Mouse (Mus musculus): ENCODE results near the gene Slc7a9. TPM values are rescaled to one million over a fixed set of nuclear protein-coding genes. Genes with fewer than 3 reads are reported as not detected.

The Slc7a9 gene
- 0.10 TPM in 1 of 2 replicates, not detected in the other for polyA plus RNA-seq (2015; fragmentation: Nextera tagmentation; extraction: Ambion mirVana)

GRCm38 (mm10) chr7:35447996-35448846, at the start of gene Slc7a9:
Slc7a9 (plus strand) TSS chr7:35448796.

Other genes starting within 250 kb of the Slc7a9 start
- 3.0 and 3.2 TPM in 2 replicates for gene Lrp3, start 233.3 kb upstream of the Slc7a9 start, polyA plus RNA-seq (2015; fragmentation: Nextera tagmentation; extraction: Ambion mirVana)
- 8.2 and 9.0 TPM in 2 replicates for gene Gpatch1, start 130.4 kb upstream of the Slc7a9 start, polyA plus RNA-seq (2015; fragmentation: Nextera tagmentation; extraction: Ambion mirVana)
- gene Rhpn2, start 114.6 kb upstream of the Slc7a9 start, polyA plus RNA-seq (2015; fragmentation: Nextera tagmentation; extraction: Ambion mirVana) = 5.5 and 5.8 TPM in 2 replicates
- gene Faap24, start 52.0 kb upstream of the Slc7a9 start, polyA plus RNA-seq (2015; fragmentation: Nextera tagmentation; extraction: Ambion mirVana) = 7.8 and 8.3 TPM in 2 replicates
- 14.0 and 15.0 TPM in 2 replicates for gene Cep89, start 51.8 kb upstream of the Slc7a9 start, polyA plus RNA-seq (2015; fragmentation: Nextera tagmentation; extraction: Ambion mirVana)
- 0.04 and 0.10 TPM in 2 replicates for gene Tdrd12, start 88.9 kb downstream of the Slc7a9 start, polyA plus RNA-seq (2015; fragmentation: Nextera tagmentation; extraction: Ambion mirVana)
- gene Nudt19, start 107.5 kb downstream of the Slc7a9 start, polyA plus RNA-seq (2015; fragmentation: Nextera tagmentation; extraction: Ambion mirVana) = 40.2 and 40.9 TPM in 2 replicates
- 0.17 and 0.29 TPM in 2 replicates for gene Rgs9bp, start 136.8 kb downstream of the Slc7a9 start, polyA plus RNA-seq (2015; fragmentation: Nextera tagmentation; extraction: Ambion mirVana)
- gene Ankrd27, start 137.4 kb downstream of the Slc7a9 start, polyA plus RNA-seq (2015; fragmentation: Nextera tagmentation; extraction: Ambion mirVana) = 22.1 and 27.3 TPM in 2 replicates
- 218 and 223 TPM in 2 replicates for gene Pdcd5, start 198.7 kb downstream of the Slc7a9 start, polyA plus RNA-seq (2015; fragmentation: Nextera tagmentation; extraction: Ambion mirVana)